Mouse (Mus musculus): Measurements from ENCODE around the gene Vcpkmt. TPM values are rescaled to one million over a fixed set of nuclear protein-coding genes. Genes with fewer than 3 reads are reported as not detected.
"Not testable (repeated sequence)": the region's sequence is repeated elsewhere in the genome, so short reads cannot be mapped to it uniquely, and the experiment has no call there.

Gene Vcpkmt
- polyA plus RNA-seq, 1 experiment from 2014 or later: 29.1 TPM

GRCm38 (mm10) chr12:69568266-69568665, 14.6 kb downstream of the Vcpkmt start:
- Histone ChIP-seq H3K4me2 (no peak overlapping the region), H3K9ac (no peak overlapping the region), H3K4me1 (no peaks in the 10 kb centered on the region), H3K4me3 (replicated peaks) (no peak overlapping the region), H3K27ac (no peak overlapping the region), H3K9me3 (no peaks in the 10 kb centered on the region), H3K27me3 (no peaks in the 10 kb centered on the region), H3K36me3 (replicated peaks) (no peaks in the 10 kb centered on the region)
- no peak for ATAC-seq (ENCODE audit: low FRiP score)
- 76% methylated on average over 3 of the region's 3 CpGs for WGBS

- WGBS: 87% methylated on average over 6 of the region's 6 CpGs
- not testable (repeated sequence) for ATAC-seq (ENCODE audit: low FRiP score); H3K4me1 ChIP-seq
Observed at GRCm38 (mm10) chr12:69561006-69561405, 21.8 kb downstream of the Vcpkmt start.

GRCm38 (mm10) chr12:69556221-69556861, 26.5 kb downstream of the Vcpkmt start:
- peak overlapping the region; percentile 31; the same call in 1 of the 2 replicates for H3K27ac ChIP-seq
- ATAC-seq (ENCODE audit: low FRiP score): no peak
- 69% methylated on average over 6 of the region's 6 CpGs for WGBS

More at GRCm38 (mm10) chr12:69561006-69561405, 21.8 kb downstream of the Vcpkmt start:
- H3K4me2 ChIP-seq; H3K36me3 ChIP-seq (replicated peaks); H3K27ac ChIP-seq; H3K9ac ChIP-seq; H3K27me3 ChIP-seq; H3K9me3 ChIP-seq; H3K4me3 ChIP-seq (replicated peaks): not testable (repeated sequence)

DNA sequence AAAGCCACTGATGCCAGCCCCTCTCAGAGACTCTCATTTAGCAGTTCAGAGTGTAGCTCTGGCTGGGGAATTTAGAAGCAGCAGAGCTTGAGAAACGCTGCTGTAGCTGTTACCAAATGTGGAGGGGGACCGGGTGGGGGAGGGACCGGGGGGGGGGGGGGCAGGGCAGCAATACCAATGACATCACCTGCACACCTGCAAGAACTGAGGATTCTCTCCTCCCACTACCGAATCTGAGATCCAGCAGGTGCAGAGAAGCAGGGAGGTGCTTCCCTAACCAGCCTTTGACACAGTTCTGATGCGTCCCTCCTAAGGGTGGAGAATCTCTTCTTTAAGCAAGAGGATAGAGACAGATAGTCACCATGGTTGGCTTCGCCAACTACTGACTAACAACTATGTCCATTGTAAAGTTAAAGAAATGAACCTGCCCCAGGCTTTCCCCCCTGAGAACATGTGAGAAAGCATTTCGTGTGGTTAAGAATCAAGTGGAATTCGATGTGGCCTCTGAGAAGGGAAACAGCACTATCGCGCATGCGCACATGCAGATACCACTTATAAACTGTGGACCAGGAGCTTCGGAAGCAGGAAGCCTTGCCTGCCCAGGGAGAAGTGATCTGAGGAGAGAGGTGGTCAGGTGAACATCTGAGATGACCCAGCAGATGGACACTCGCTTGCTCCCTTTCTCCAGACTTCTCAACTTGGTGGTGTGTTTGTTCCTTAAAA, 37.2 kb downstream of the Vcpkmt start:
- H3K9ac ChIP-seq: no peak overlapping the region
- WGBS: 79% methylated on average over 13 of the region's 13 CpGs
- H3K9me3 ChIP-seq: no peaks in the 10 kb centered on the region
- H3K4me3 ChIP-seq (replicated peaks): no peak overlapping the region
- no peak overlapping the region for H3K27ac ChIP-seq
- H3K4me2 ChIP-seq: no peak overlapping the region
- no peaks in the 10 kb centered on the region for H3K27me3 ChIP-seq
- H3K4me1 ChIP-seq: no peaks in the 10 kb centered on the region
- no peak for ATAC-seq (ENCODE audit: low FRiP score)
- H3K36me3 ChIP-seq (replicated peaks): no peaks in the 10 kb centered on the region

More at GRCm38 (mm10) chr12:69556221-69556861, 26.5 kb downstream of the Vcpkmt start:
- Histone ChIP-seq H3K27me3 (no peaks in the 10 kb centered on the region), H3K4me3 (replicated peaks) (no peak overlapping the region), H3K4me1 (no peaks in the 10 kb centered on the region), H3K36me3 (replicated peaks) (no peaks in the 10 kb centered on the region), H3K4me2 (no peak overlapping the region), H3K9me3 (no peaks in the 10 kb centered on the region), H3K9ac (no peak overlapping the region)

DNA sequence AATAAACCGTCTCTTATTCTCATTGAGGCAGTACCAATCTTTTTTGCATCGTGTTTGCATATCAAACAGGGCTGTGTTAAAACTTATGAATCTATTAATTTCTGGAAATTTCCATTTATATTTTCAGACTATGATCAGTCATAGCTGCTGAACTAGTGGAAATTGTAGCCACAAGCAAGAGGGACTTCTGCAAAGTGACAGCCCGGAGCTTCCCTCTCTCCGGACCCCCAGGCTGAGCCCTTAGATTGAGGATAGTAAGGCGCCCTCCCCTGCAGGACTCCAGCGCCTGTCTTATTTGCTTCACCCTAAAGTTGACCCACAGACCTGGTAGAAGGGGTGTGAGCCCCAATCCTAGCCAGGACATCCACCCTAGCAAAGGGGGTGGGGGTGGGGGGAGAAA, 37.8 kb downstream of the Vcpkmt start:
- peaks cover 1% of the 10 kb centered on the region; the same call in 1 of the 2 replicates for H3K4me1 ChIP-seq
- no peak overlapping the region for H3K9ac ChIP-seq
- ATAC-seq (ENCODE audit: low FRiP score): no peak
- 83% methylated on average over 6 of the region's 6 CpGs for WGBS
- no peak overlapping the region for H3K4me3 ChIP-seq (replicated peaks)
- H3K27me3 ChIP-seq: no peaks in the 10 kb centered on the region
- H3K27ac ChIP-seq: no peak overlapping the region
- H3K9me3 ChIP-seq: no peaks in the 10 kb centered on the region
- no peak overlapping the region for H3K4me2 ChIP-seq
- no peaks in the 10 kb centered on the region for H3K36me3 ChIP-seq (replicated peaks)

- 70% methylated on average over 2 of the region's 2 CpGs for WGBS
- Histone ChIP-seq H3K27ac (no peak overlapping the region), H3K4me2 (no peak overlapping the region), H3K4me1 (peaks cover 5% of the 10 kb centered on the region), H3K9ac (no peak overlapping the region), H3K9me3 (no peaks in the 10 kb centered on the region), H3K4me3 (replicated peaks) (no peak overlapping the region), H3K36me3 (replicated peaks) (no peaks in the 10 kb centered on the region), H3K27me3 (no peaks in the 10 kb centered on the region)
- ATAC-seq (ENCODE audit: low FRiP score): no peak
Observed at GRCm38 (mm10) chr12:69544562-69544961, 38.3 kb downstream of the Vcpkmt start.

DNA sequence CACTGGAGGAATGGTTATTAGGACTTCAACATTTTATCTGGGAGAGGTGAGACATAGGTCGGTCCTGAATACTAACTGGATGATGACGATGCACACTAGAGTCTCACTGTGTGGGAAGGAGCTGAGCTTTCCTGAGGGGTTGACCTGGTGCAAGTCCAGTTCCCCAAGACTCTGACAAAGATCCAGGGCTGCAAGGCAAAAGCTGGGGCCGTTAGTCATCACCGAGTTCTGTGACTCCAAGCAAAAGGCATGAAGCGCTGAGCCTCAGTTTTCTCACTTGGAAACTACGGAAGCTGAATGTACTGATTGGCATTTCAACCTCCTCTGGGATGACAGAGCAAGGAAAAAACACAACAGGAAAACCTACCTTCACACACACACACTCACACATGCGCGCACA, 40.5 kb downstream of the Vcpkmt start:
- ATAC-seq (ENCODE audit: low FRiP score): no peak
- no peak overlapping the region for H3K4me2 ChIP-seq
- H3K27me3 ChIP-seq: no peaks in the 10 kb centered on the region
- H3K9ac ChIP-seq: no peak overlapping the region
- no peaks in the 10 kb centered on the region for H3K9me3 ChIP-seq
- peaks cover 24% of the 10 kb centered on the region for H3K4me1 ChIP-seq
- WGBS: 93% methylated on average over 8 of the region's 8 CpGs
- no peaks in the 10 kb centered on the region for H3K36me3 ChIP-seq (replicated peaks)
- no peak overlapping the region for H3K27ac ChIP-seq
- no peak overlapping the region for H3K4me3 ChIP-seq (replicated peaks)

DNA sequence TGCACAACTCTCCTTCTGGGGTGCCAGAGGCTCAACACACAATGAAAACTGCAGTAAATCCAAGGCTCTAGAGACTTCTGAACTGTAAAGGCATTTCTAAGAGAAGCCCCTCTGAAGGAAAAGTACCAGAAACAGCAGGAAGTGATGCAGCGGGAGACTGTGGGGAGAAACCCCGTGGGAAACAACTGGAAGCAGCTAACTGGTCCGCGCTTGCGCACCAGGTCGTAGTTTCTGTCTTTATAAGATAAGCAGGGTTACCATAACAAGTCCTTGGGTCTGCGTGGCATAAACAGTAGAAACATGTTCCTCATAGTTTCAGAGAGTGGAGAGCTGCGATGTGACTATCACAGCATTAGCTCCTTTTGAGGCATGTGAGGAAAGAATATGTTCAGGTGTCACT, 41.2 kb downstream of the Vcpkmt start:
- no peak for ATAC-seq (ENCODE audit: low FRiP score)
- H3K4me2 ChIP-seq: no peak overlapping the region
- H3K9me3 ChIP-seq: no peaks in the 10 kb centered on the region
- H3K4me1 ChIP-seq: peaks cover 28% of the 10 kb centered on the region
- 84% methylated on average over 8 of the region's 8 CpGs for WGBS
- no peak overlapping the region for H3K9ac ChIP-seq
- H3K36me3 ChIP-seq (replicated peaks): no peaks in the 10 kb centered on the region
- no peaks in the 10 kb centered on the region for H3K27me3 ChIP-seq
- no peak overlapping the region for H3K4me3 ChIP-seq (replicated peaks)
- no peak overlapping the region for H3K27ac ChIP-seq

- Histone ChIP-seq H3K27ac (no peak overlapping the region), H3K4me3 (replicated peaks) (no peak overlapping the region), H3K36me3 (replicated peaks) (no peaks in the 10 kb centered on the region), H3K4me2 (no peak overlapping the region), H3K9me3 (no peaks in the 10 kb centered on the region), H3K27me3 (no peaks in the 10 kb centered on the region), H3K9ac (no peak overlapping the region), H3K4me1 (peaks cover 30% of the 10 kb centered on the region)
- no peak for ATAC-seq (ENCODE audit: low FRiP score)
- 43% methylated on average over 7 of the region's 7 CpGs for WGBS
Observed at GRCm38 (mm10) chr12:69539353-69539752, 43.5 kb downstream of the Vcpkmt start.

GRCm38 (mm10) chr12:69538362-69538950, 44.4 kb downstream of the Vcpkmt start:
- Histone ChIP-seq H3K27ac (peak overlapping the region; percentile 71), H3K36me3 (replicated peaks) (no peaks in the 10 kb centered on the region), H3K27me3 (no peaks in the 10 kb centered on the region), H3K4me2 (no peak overlapping the region), H3K4me3 (replicated peaks) (no peak overlapping the region), H3K4me1 (peaks cover 30% of the 10 kb centered on the region), H3K9me3 (no peaks in the 10 kb centered on the region), H3K9ac (no peak overlapping the region)
- ATAC-seq (ENCODE audit: low FRiP score): no peak
- 72% methylated on average over 4 of the region's 4 CpGs for WGBS

DNA sequence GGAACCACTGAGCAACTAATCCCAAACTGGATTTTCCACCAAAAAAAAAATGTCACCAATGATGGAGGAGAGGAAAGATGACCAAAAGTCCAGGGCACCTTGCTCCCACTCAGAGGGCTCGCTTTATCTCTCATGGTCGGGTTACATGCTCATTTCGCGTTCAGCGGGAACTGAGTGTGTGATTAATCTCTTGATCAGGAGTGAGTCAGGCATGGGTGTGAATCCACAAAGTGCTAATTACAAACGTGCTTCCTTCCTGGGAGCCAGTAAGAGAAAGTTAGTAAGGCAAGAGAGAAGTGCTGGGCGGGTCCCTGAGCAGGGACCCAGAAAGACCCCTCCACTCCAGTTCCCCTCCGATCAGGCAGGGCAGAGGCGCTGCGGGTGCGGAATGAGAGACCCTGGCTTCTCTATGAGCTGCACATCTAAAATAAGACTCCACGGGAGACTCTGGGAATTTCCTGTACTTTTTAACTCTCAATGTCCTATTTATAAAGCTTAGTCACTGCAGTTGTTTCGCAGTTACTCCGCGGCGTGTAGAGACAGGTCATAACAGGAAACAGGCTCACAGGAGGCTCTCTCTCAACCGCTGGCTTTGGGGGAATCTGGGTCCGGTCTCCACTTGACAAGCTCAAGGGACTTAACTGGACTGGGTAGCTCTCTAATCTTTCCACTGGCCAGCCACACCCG, 45.0 kb downstream of the Vcpkmt start:
- Histone ChIP-seq H3K27me3 (no peaks in the 10 kb centered on the region), H3K27ac (peak overlapping the region; percentile 71; the same call in 1 of the 2 replicates), H3K4me2 (peak overlapping the region; percentile 0; the same call in 1 of the 2 replicates), H3K9ac (no peak overlapping the region), H3K4me3 (replicated peaks) (no peak overlapping the region), H3K9me3 (no peaks in the 10 kb centered on the region), H3K36me3 (replicated peaks) (no peaks in the 10 kb centered on the region), H3K4me1 (peaks cover 30% of the 10 kb centered on the region)
- WGBS: 64% methylated on average over 19 of the region's 19 CpGs
- no peak for ATAC-seq (ENCODE audit: low FRiP score)

DNA sequence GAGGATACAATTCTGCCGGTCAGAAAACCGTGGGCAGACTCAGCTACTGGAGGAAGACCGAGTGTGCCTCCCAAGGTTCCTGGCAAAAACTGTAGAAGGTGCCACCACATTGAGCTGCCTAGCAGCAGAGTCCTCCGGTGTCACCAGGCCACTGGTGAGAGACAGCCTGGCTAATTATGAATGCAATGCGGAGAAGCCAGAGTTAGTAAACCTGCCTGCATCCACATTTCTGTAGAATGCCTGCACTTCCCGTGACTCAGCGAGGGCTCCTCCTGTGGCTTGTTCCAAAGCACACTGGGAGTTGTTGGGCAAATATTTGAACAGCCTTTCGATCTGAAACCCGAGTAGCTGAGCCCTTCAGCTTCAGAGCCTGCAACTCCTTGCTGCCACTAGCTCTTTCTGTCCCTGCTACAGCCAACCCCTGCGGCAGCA, 45.6 kb downstream of the Vcpkmt start:
- WGBS: 35% methylated on average over 10 of the region's 10 CpGs
- Histone ChIP-seq H3K9ac (no peak overlapping the region), H3K4me3 (replicated peaks) (no peak overlapping the region), H3K4me2 (peak overlapping the region; percentile 0; the same call in 1 of the 2 replicates), H3K27me3 (no peaks in the 10 kb centered on the region), H3K36me3 (replicated peaks) (no peaks in the 10 kb centered on the region), H3K9me3 (no peaks in the 10 kb centered on the region), H3K4me1 (peaks cover 30% of the 10 kb centered on the region), H3K27ac (no peak overlapping the region)
- ATAC-seq (ENCODE audit: low FRiP score): no peak

Data from forebrain, embryonic 12.5 days (tissue).